ENCODE assay signal across 13 mouse cellular contexts in genomic region chr2:164845782-164846181, GRCm38 (mm10). TPM values are rescaled to one million over a fixed set of nuclear protein-coding genes. Genes with fewer than 3 reads are reported as not detected.
A peak's percentile ranks its signal among the peaks of the same experiment; 100 is the strongest.
DNase-seq lines count a peak whose midpoint lies in the region; TF ChIP-seq lines count a peak whose summit lies in the region.
"Had no signal": no experiment of that assay in that cellular context is flagged by ENCODE, and none has a peak within 500 bp of the region (broad histone marks: within the 10 kb centered on the region; RNA-seq: fewer than 3 reads in every experiment).

No protein-coding gene starts in this region.

- peak; percentile 37 for TF ChIP-seq CTCF in kidney, adult 2 months (conservative IDR thresholded peaks at IDR 0.05; ENCODE audit: insufficient read depth, insufficient read length, low read depth, low read length)
- no peak for TF ChIP-seq CTCF in thymus, adult 2 months (IDR thresholded peaks at IDR 0.05; ENCODE audit: borderline replicate concordance, control insufficient read depth, extremely low read depth, insufficient read depth, low read length, poor library complexity)

- H3K27ac ChIP-seq in kidney, adult 2 months (ENCODE audit: insufficient read depth, low read depth, low read length) = no peak overlapping the region
- H3K27ac ChIP-seq in thymus, adult 2 months (ENCODE audit: control insufficient read depth, insufficient read depth, low read length) = no peak overlapping the region
- H3K27ac ChIP-seq: limb, embryonic 15.5 days; midbrain, embryonic 12.5 days had no signal

- no peaks in the 10 kb centered on the region for H3K27me3 ChIP-seq in kidney, adult 2 months (replicated peaks; ENCODE audit: control insufficient read depth, insufficient read depth, low read length)
- H3K27me3 ChIP-seq in thymus, adult 2 months (ENCODE audit: control insufficient read depth, insufficient read depth, low read length) = no peaks in the 10 kb centered on the region
- H3K27me3 ChIP-seq: limb, embryonic 15.5 days; midbrain, embryonic 12.5 days had no signal

- H3K4me1 ChIP-seq in kidney, adult 2 months (ENCODE audit: control insufficient read depth, insufficient read depth, low read length) = no peaks in the 10 kb centered on the region
- H3K4me1 ChIP-seq in thymus, adult 2 months (replicated peaks; ENCODE audit: control insufficient read depth, insufficient read depth, low read length) = peaks cover 14% of the 10 kb centered on the region
- H3K4me1 ChIP-seq: limb, embryonic 15.5 days; midbrain, embryonic 12.5 days had no signal

- no peak overlapping the region for H3K4me3 ChIP-seq in kidney, adult 2 months (ENCODE audit: insufficient read depth, low read depth, low read length)
- H3K4me3 ChIP-seq in thymus, adult 2 months (ENCODE audit: control insufficient read depth, insufficient read depth, low read length) = no peak overlapping the region
- H3K4me3 ChIP-seq: limb, embryonic 15.5 days; midbrain, embryonic 12.5 days had no signal

- no peak for DNase-seq in kidney, adult 2 months
- DNase-seq in kidney, postnatal 10 days = no peak
- DNase-seq in thymus, adult 2 months = peak; percentile 32
- DNase-seq in thymus, postnatal 10 days (ENCODE audit: low spot score in 2 of 2) = no peak
- DNase-seq in ZHBTc4 (ENCODE audit: low read depth, low spot score) (peak; percentile 68), adipocyte (ENCODE audit: low spot score) (no peak)
- DNase-seq in layer of hippocampus, postnatal 25 days (ENCODE audit: extremely low spot score in 1 of 2, low spot score in 1 of 2) = no peak
- DNase-seq: kidney, adult 11 months; right cerebral cortex, postnatal 4 days had no signal

- no peak for TF ChIP-seq POLR2A in kidney, adult 2 months (IDR thresholded peaks at IDR 0.05; ENCODE audit: low read depth, low read length)
- TF ChIP-seq POLR2A in thymus, adult 2 months (IDR thresholded peaks at IDR 0.05; ENCODE audit: control insufficient read depth, extremely low read depth, insufficient read depth, low read length, poor library complexity) = no peak

- no peaks in the 10 kb centered on the region for H3K36me3 ChIP-seq in kidney, adult 2 months (ENCODE audit: control insufficient read depth, insufficient read depth, low read length)
- no peaks in the 10 kb centered on the region for H3K36me3 ChIP-seq in thymus, adult 2 months (ENCODE audit: control insufficient read depth, insufficient read depth, low read length)

- 60% methylated on average over 3 of the region's 3 CpGs for WGBS in kidney, adult 2 months
- WGBS in thymus, adult 2 months = 58% methylated on average over 3 of the region's 3 CpGs

RNA-seq across cellular contexts. Expression of gene Pltp, which starts 11.7 kb away (rescaled TPM):
- polyA plus RNA-seq in kidney, adult 2 months (2012; rRNA removed) = 39.6 and 41.5 TPM in 2 replicates
- polyA plus RNA-seq in thymus, adult 2 months (2012; rRNA removed) = 227 and 263 TPM in 2 replicates
- total RNA-seq in layer of hippocampus, postnatal 25 days (2021) = 10 to 100 TPM; 68.8 to 73.7 TPM
- total RNA-seq: granulocyte monocyte progenitor cell, adult 5-6 weeks had no signal

RNA-seq across cellular contexts. Expression of gene Neurl2, which starts 12.5 kb away (rescaled TPM):
- 3.7 and 4.7 TPM in 2 replicates for polyA plus RNA-seq in kidney, adult 2 months (2012; rRNA removed)
- 24.0 and 31.7 TPM in 2 replicates for polyA plus RNA-seq in thymus, adult 2 months (2012; rRNA removed)
- 1 to 10 TPM; 3.4 to 4.6 TPM for total RNA-seq in layer of hippocampus, postnatal 25 days (2021)

RNA-seq across cellular contexts. Expression of gene Ctsa, which starts 13.1 kb away (rescaled TPM):
- 504 and 687 TPM in 2 replicates for polyA plus RNA-seq in kidney, adult 2 months (2012; rRNA removed)
- polyA plus RNA-seq in thymus, adult 2 months (2012; rRNA removed) = 467 and 538 TPM in 2 replicates
- 100 to 1,000 TPM in 1 of 2 experiments, 10 to 100 TPM in 1; 93.3 to 106 TPM for total RNA-seq in layer of hippocampus, postnatal 25 days (2021)

RNA-seq across cellular contexts. Expression of gene Spata25, which starts 17.4 kb away (rescaled TPM):
- 0.20 TPM in 1 of 2 replicates, not detected in the other for polyA plus RNA-seq in kidney, adult 2 months (2012; rRNA removed)
- 2.9 and 4.5 TPM in 2 replicates for polyA plus RNA-seq in thymus, adult 2 months (2012; rRNA removed)
- not detected for total RNA-seq in layer of hippocampus, postnatal 25 days (2021)
- total RNA-seq: granulocyte monocyte progenitor cell, adult 5-6 weeks had no signal
- polyA plus RNA-seq: embryonic facial prominence, embryonic 14.5 days; limb, embryonic 15.5 days had no signal

RNA-seq across cellular contexts. Expression of gene Zswim1, which starts 23.3 kb away (rescaled TPM):
- polyA plus RNA-seq in kidney, adult 2 months (2012; rRNA removed) = 11.7 and 11.8 TPM in 2 replicates
- polyA plus RNA-seq in thymus, adult 2 months (2012; rRNA removed) = 9.5 and 11.5 TPM in 2 replicates
- total RNA-seq in layer of hippocampus, postnatal 25 days (2021) = 10 to 100 TPM; 22.7 to 22.9 TPM

Comparison
In these comparisons a context has a peak if more than half of its experiments do, and no peak if none do; other contexts are left out.
1. DNase-seq: peak in thymus, adult 2 months (single experiment) and ZHBTc4 (single experiment); none in kidney, adult 2 months (single experiment), kidney, postnatal 10 days (single experiment), thymus, postnatal 10 days (0 of 2), adipocyte (single experiment) and layer of hippocampus, postnatal 25 days (0 of 2).